Mouse (Mus musculus) Muller cell, postnatal 12 days (primary cell): ENCODE measurements around the gene Kdm2a.
"Not testable (repeated sequence)": the region's sequence is repeated elsewhere in the genome, so short reads cannot be mapped to it uniquely, and the experiment has no call there.

Experiments
- DNase-seq: peaks from one replicate; pipeline ENCODE4 v3.0.0-alpha.2; 2015; ENCODE audit errors: inconsistent ontology term

Gene Kdm2a

DNA sequence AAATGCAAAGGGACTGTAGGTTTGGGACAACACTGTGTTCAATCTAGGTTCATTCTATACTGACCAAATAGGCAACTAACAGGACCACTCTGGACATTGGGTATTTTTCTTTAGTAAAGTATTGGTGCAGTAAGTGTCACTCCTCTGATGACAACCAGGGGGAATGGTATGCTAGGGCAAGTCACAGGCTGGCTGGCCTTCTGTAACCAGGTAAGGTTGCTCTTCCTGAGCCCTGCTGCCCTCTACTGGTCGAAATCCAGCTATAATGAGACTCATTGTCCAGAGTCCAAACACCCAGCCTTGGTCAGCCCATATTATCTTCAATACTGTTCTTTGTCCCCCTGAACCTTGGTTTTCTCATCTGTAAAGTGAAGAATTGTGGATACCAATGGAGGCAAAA lies 19.1 kb upstream of the Kdm2a start:
- peak; percentile 43 for DNase-seq

DNA sequence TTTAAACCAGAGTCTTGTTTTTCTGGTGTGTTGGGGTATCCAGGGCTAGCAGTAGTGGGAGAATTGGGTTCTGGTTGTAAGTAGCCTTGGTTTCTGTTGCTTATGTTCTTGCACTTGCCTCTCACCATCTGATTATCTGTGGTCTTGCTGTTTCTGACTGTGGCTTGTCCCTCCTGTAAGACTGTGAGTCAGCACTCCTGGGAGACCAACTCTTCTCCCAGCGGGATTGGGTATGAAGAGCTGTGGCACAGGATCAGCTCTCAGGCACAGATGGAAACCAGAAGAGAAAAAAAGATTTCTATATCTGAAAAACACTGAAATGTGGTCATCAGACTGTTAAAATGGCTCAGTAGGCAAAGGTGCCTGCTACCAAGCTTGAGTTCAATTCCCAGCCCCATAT lies 16.5 kb upstream of the Kdm2a start:
- DNase-seq, result no peak

DNA sequence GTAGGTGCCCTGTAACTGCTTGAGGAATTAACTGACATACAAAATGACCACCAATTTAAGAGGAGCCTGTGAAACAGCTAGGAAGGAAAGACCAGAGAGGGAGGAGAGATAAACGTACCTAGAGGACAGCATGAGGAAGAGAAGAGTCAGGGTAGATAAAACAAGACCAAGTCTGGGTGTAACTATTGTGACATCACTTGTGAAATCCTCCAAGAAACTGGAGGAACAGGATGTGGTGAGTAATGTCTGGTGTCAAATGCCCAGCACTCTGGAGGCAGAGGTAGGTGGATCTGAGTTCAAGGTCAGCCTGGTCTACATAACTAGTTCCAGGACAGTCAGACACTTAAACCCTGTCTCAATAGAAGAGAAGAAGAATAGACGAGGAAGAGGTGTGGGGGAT lies 11.0 kb upstream of the Kdm2a start:
- no peak for DNase-seq

DNA sequence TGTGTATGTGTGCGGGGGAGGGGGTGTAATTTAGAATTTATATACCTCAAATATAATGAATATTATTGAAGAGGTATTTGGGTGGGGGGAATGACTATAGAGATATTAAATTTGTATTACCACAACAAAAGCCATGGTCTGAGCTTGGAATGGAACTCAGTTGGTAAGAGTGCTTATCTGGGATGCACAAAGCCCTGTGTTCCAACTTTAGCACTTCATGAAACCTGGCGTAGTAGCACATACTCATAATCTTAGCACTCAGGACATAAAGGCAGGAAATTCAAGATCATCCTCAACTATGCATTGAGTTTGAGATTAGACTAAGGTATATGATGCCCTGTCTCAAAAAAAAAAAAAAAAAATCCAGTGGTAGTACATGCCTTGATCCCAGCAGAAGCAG lies 6.8 kb upstream of the Kdm2a start:
- no peak for DNase-seq

DNA sequence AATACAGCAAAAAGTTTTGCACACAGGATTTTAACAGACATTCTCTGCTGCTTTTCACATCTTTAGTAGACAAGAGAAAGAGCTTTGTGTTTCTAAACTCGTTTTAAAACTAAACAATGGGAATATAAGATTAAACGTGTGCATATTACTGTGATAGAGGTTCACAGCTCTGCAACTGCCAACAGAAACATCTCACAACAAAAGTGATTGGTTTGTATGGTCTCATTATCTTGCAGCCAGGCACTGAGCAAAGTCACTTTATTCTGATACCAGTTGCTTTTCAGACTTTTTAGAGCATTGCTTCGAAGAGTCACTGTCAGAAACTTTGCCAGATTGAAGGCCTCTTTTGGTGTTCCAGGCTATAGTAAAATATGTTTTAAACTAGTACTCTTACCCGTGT lies 874 bp upstream of the Kdm2a start:
- DNase-seq, result no peak

DNA sequence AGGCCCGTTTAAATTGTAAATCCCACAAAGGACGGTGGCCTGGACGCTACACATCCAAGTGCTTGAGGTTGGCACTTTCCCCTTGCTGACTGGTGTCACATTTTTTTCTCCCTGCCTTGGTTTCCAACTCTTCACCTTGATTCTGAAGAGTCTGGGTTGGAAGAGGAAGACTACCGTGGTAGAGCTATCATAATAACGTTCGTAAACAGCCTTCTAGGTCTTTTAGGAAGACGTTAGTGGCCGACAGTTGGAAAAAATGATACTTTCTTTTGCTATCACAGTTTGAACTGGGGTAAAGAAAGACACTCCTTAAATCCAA lies 504 bp upstream of the Kdm2a start:
- DNase-seq, result no peak

DNA sequence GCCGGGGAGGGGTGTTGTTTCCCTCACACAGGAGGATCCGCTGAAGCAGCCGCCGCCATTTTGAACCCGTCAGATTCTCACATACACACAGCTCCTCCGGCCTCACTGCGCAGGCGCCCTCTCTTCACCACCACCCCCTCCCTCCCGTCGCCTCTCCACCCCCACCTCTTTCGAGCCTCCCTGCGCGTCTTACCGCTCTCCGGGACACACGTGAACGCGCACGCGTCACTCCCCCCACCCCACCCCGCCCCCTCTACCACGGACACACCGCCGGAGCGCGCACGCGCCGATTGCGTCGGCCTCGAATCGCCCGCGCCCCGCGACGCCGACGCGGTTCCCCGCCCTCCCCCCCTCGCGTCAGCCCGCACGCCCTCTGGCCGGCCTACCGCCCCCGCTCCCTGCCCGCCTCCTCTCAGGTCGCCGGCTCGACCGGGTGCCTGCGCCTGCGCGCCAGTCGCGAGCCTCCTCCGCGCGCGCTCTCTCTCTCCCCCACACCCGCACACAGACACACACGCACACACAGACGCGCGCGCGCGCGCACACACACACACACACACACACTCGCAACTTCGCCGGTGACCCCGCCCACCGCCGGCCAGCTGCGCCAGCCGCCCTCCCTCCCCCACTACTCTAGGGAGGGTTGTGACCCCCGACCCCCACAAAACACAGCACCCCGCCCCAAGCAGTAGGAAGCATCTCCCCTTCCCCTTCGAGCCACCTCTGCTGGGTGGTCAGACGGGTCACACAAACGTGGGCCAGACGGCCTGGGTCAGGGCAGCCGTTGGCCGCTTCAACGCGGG lies 887 bp downstream of the Kdm2a start:
- DNase-seq, result peak; percentile 99

DNA sequence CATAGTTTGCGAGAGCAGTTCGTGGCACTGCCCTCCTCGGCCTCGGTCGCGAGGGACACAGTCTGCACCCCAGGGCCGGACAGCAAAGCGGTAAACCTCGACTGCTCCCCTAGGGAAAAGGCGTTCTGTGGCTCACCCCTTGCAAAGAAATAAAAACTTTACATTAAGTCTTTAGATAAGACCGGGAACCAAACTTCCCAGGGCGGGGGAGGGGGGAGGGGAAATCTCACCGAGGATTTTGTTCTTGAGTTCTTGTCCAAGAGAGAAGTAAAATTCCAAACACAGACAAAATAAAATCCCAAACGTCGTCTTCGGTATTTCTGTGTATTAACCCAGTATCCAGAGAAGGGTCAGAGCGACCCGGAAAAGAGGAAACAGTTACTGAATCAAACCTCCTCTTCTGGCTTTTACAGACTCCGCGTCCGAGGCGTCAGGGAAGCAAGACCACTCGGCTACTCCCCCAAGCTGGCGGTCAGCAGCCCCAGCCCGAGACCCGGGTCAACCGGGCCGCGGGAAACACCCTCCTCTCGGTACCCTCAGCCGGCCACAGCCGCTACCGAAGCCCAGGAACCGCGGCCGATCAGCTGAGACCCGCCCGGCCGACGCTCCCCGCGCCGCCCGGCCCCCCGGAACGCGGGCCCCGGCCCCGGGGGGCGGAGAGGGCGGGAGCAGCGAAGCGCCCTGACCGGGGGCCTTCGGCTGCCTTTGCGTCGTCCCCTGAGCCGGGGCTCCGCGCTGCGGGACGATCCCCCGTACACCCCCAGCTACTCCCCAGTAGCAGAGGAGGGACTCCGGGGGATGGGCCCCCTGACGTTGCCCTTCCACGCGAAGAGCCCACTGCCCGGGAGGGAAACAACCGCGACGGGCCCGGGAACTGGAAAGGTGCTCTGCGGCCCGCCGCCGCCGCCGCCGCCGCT lies 1.7 kb downstream of the Kdm2a start:
- DNase-seq, result peak; percentile 13

DNA sequence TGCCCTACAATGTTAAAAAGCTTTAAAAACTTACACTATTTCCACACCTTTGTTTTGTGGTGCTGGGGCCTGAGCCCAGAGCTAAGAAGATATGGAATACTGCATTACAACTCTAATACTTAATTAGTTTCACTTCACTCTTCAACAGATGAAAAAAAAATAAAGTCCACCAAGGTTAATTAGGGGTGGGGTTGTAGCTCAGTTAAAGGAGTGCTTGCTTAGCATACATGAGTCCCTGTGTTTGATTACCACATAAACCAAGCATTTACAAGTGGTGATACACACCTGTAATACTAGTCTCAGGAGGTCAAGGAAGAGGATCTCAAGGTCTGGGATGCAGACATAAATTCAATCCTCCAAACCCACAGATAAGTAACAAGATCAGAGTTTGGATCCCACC lies 10.8 kb downstream of the Kdm2a start:
- no peak for DNase-seq

DNA sequence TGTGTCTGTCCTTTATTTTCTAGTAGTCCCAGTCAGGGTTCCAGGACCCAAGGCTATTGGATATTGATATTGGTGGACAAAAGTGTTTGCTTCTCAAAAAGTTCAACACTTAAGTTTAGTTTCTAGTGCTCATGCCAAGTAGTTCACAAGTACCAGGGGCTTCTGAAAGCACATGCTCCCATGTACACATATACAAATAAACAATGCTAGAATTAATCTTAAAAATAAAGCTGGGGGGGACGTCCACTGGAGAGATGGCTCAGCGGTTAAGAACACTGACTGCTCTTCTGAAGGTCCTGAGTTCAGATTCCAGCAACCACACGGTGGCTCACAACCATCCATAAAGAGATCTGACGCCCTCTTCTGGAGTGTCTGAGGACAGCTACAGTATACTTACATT lies 13.1 kb downstream of the Kdm2a start:
- no peak for DNase-seq

DNA sequence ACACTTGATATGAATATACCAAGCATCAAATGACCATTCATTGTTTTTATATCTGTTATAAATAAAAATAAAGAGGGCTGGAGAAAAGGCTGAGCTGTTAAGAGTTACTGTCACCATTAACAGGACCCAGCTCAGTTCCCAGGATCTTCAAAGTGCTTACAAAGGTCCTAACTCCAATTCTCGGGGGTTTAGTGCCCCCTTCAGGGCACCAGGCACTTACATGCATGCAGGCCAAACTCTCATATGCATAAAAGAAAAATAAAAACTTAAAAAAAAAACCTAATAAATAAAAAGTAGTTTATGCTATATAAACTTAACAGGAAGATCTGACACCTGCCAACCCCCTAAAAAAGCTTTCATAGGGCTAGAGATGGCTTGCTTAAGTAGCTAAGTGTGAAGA lies 13.8 kb downstream of the Kdm2a start:
- DNase-seq, result no peak

DNA sequence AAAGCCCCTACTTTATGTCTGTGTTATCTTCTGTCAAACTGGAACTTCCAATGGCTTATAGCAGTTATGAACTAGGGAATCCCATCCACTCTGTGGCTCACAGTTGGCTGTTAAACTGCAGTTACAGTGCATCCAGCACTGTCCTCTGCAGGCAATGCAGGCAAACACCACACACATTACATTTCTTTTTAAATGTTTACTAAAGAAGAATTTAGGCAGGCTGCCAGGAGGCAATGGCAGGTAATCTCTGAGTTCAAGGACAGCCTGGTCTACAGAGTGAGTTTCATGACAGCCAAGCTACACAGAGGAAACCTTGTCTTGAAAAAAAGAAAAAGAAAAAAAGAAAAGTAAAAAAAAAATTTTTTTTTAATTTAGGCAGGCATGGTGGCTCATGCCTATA lies 14.8 kb downstream of the Kdm2a start:
- DNase-seq, result no peak

DNA sequence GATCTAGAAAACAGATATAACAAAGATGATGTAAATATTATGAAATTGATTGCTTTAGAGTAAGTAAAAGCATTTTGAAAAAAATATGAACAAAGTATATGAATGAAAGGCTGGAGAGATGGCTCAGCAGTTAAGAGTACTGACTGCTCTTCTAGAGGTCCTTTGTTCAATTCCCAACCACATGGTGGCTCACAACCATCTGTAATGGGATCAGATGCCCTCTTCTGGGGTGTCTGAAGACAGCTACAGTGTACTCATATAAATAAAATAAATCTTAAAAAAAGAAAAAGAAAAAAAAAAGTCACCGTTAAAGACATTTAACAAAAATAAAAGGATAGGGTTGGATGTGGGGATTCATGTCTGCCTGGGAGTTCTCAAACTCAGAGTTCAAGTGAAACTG lies 15.8 kb downstream of the Kdm2a start:
- DNase-seq, result not testable (repeated sequence)

DNA sequence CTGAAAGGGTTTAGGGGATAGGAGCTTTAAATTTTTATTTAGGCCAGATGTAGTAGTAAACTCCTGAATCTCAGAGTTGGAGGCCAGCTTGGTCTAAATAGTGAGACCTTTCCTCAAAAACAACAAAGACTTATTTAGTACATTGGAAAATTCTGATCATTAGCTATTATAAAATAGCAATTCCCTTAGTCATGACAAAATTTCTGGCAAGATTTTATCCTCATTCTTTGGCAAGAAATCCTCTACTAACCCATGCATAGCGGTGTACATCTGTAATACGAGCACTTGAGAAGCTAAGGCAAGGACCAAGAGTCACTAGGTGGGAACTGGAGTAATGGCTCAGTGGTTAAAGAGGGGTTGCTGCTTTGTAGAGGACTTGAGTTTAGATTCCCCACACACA lies 27.4 kb downstream of the Kdm2a start:
- peak; percentile 63 for DNase-seq

DNA sequence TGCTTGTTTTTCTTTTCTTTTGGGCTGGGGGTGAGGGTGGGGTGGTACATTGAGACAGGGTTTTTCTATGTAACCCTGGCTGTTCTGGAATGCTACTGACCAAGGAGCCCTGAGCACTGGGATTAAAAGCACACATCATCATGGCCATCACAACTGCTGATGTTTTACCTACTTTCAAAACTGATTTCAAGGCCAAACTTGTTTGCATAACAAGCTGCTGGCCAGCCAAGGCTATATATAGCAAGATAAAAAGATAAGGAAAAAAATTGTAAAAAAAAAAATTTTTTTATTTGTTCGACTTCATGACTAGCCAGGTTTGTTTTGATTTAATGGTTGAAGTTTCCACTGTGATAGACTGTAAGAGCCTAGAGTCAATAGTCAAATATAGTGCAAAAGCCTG lies 27.8 kb downstream of the Kdm2a start:
- no peak for DNase-seq

DNA sequence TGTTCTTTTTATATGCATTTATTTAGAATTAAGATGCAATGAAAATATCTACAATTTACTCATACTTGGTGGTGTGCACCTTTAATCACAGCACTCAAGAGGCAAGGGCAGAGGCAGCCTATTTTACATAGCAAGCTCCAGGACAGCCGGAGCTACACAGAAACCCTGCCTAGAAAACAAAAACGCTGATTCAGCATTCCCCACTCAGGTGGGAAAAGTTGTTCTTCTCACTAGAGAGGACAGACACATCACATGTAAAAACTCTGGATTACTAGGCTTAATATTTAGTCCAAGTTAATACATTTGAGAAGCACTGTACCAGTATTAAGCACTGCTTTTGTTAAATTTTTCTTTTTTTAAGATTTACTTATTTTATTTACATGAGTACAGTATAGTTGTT lies 48.6 kb downstream of the Kdm2a start:
- no peak for DNase-seq

DNA sequence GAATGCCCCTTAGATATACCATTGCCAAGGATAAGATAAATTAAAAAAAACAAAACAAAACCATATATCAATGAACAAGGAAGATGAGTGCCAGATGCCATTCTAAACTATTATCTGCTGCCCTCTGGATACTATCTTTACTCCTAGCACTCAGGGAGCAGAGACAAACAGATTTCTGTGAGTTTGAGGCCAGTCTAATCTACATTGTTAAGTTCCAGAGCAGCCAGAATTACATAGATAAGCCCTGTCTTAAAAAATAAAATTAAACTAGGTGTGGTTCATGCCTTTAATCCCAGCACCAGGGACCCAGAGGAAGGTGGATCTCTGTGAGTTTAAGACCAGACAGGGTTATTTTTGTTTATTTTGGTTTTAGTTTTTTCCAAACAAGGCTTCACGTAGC lies 51.6 kb downstream of the Kdm2a start:
- no peak for DNase-seq

DNA sequence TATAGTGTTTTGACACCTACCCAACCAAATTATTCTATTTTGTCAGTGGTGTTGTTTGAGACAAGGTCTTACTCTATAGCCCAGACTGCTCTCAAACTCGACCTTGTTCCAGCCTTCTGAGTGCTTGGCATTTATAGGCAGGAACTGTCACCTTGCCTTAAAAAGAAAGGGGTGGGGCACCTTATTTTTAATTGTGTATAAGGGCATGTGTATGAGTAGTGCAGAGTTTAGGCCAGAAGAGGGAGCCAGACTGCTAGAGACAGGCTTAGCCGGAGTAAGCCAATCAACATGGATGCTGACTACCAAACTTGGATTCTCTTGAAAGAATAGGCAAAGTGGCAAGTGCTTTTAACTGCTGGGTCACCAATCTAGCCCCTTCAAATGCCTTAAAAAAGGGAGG lies 59.9 kb downstream of the Kdm2a start:
- peak; percentile 42 for DNase-seq

DNA sequence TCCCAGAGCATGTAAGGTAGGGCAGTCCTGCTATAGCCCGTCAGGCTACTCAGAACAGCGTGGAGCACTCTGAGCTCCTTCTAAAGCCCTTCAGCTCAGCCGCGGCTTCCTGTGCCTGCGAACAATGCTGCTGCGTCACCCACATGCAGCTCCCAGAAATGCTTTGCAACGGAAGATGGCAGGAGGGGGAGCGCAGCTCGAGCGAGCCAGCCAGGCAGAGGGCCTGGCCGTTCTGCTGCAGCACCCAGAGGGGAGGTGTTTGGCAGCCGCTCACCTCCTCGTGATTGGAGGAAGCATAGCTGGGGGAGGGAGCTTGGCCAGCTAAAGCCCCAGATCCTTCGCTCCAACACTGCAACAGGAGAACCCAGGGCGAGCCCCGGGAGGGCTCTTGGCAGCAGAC lies 64.3 kb downstream of the Kdm2a start:
- DNase-seq, result peak; percentile 96

DNA sequence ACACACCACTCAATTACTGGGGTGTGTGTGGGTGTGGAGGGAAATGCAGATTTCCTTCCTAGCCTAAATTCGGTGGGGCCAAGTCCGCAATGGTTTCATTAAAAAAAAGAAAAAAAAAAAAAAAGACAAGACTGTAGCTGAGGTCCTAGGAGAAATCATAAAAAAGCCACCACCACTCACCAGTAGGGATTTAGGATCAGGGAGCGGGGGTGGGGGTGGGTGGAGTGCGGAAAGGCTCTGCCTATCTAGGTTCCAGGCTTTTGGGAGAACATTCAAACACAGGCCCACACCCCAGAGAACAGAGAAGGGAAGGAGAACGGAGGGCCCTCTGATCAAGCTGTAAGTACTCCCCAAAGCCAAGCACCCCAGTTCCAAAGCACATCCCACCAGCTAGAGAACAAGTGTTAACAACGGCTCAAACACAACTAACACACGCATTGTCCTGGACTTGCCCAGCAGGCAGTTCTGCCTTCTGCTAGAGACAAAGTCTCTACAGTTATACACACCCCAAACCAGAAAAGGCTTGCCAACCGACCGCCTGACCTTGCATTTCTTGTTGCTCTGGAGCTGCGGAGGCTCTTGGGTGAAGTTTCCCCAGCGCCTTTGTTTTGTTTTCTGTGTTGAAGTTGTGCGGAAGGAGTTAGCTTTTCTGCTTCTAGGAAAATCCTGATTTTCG lies 64.8 kb downstream of the Kdm2a start:
- peak; percentile 52 for DNase-seq

DNA sequence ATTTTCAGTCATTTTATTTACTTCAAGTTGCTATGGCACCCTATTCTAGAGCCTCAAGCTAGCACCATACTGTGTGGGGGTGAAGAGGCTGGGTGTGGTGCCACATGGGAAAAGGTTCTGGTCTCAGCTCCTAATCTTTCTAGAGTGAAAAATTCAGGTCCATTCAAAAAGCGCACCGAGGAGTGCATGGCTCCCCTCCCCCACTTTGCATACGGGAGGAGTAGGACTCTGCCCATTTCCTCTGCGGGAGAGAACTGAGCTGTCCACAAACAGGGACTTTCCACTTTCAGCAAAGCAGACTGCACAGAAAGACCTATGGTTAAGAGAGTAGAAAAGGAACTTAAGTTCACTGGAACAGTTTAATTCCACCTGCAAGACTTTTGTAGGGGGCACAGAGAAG lies 65.4 kb downstream of the Kdm2a start:
- DNase-seq, result peak; percentile 56

DNA sequence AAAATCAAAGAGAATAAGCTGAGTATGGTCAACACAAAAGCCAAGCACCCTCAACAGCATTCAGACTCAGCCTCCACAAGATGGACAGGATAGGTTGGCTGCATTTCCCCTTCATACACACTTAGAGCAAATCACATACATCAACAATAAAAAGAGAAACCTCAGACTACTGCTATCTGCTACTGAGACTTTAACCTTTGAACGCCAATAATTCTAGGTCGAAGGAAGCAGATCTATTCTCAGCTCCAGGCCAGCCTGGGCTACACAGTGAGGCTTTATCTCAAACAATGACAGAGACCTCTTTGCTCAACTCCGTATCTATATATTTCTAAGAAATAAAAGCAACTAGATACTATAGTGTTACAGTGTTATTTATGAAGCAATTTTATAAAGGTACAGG lies 66.8 kb downstream of the Kdm2a start:
- no peak for DNase-seq

DNA sequence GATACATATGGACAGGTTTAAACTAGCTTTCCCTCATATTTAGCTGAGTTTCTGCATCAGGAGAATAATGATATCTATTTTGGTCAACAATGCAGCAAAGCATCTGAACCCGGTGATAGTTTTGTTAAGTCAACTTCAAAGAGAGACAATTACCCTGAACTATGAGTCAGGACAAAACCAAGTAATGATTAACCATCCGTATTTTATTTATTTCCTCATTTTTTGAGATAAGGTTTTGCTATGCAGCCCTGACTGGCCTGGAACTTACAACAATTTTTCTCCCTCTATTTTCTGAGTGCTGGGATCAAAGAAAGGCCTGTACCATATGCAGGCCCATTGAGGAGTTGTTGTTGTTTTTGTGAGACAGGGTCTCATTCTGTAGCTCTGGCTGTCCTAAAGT lies 67.5 kb downstream of the Kdm2a start:
- DNase-seq, result no peak
